Mouse (Mus musculus): Measurements from ENCODE around the gene Fosl2. TPM values are rescaled to one million over a fixed set of nuclear protein-coding genes. Genes with fewer than 3 reads are reported as not detected.
"Not testable (repeated sequence)": the region's sequence is repeated elsewhere in the genome, so short reads cannot be mapped to it uniquely, and the experiment has no call there.

Gene Fosl2
- total RNA-seq, 2 experiments from 2014 or later, result 21.0 to 21.2 TPM

DNA sequence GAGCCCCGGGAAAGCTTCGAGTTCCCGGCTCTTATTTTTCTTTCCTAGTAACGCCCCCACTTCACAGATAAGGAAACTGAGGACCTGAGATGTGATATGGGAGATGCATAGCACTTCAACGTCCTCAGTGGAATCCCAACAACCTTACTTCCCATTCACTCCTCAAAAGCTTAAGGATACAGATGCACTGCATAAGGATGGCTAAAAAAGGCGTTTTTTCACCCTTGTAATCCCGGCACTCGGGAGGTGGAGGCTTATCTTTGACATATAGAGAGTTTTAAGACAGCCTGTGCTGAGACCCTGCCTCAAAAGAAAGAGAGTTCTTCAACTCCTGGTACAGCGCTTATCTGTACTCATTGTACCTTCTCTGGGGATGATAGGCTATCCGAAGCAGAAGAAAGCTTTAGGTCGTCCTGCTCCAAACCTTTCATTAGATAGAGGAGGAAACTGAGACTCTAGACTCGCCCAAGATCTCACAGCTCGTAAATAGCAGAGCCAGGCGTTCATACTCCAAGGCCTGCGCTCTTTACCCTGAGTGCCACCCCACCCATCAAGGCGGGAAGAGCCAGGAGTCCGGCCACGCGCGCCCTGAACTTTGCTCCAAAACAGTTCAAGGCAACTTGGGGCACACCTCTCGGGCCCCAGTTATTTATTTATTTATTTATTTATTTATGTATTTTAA is 1.4 kb upstream of the Fosl2 start:
- peak; percentile 69 to 78 for DNase-seq

DNA sequence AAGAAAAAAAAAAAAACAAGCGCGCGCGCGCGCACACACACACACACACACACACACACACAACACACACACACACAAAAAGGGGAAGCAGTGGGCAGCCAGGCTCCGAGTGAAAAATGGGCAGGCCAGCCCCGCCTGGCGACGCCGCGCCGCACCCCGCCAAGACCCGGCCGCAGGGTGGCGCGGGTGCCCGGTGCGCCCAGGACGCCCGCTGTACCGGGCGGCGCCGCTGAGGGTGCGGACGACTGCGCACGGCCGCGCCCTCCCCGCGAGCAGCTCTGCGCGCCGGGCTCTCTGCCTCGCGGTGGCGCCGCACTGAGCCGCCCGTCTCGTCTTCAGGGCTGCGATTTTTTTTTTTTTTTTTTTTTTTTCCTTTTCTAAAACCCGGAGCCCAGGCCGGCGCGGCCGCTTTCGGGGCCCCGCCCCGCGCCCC is 682 bp upstream of the Fosl2 start:
- DNase-seq, result no peak

DNA sequence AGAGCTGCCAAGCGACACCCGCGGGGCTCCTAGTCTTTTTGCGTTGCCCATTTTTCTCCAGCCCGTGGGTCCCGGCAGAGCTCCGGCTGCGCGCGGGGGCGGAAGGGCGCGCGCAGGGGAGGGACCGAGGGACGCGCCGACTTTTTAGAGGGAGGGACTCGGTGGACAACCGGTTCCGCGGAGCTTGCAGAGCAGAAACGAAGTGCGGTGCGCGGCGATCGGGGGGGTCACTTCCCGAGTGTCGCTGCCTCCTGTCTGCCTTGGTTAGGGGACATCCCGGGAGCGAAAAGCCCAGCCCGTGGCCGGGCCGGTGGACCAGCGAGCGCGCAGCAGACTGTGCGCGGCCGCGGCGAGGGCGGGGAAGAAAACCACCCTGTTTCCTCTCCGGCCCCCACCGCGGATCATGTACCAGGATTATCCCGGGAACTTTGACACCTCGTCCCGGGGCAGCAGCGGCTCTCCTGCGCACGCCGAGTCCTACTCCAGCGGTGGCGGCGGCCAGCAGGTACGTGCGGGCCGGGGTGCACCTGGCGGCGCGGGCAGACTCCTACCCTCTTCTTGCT is 781 bp downstream of the Fosl2 start:
- DNase-seq, result peak; percentile 90 to 92

DNA sequence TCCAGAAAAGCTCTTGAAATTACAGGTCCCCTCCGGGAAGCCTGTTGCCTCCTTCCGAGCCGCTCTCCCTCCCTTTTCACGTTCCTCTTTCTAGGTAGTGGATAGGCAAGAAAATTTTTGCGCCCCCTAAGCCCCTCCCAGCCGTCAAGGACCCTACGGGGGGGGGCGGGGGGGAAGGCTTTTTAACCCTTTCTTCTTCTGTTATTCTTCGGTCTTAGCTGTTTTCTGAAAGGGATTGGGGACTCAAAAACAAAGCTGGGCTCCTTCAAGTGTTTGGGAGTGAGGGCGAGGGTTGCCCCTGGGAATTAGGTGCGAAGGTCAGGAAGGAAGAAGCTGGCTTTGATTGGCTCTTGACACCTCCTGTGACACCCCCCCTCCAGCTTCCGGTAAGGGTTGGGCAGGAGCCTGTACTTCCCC is 1.5 kb downstream of the Fosl2 start:
- peak; percentile 50 to 61 for DNase-seq

DNA sequence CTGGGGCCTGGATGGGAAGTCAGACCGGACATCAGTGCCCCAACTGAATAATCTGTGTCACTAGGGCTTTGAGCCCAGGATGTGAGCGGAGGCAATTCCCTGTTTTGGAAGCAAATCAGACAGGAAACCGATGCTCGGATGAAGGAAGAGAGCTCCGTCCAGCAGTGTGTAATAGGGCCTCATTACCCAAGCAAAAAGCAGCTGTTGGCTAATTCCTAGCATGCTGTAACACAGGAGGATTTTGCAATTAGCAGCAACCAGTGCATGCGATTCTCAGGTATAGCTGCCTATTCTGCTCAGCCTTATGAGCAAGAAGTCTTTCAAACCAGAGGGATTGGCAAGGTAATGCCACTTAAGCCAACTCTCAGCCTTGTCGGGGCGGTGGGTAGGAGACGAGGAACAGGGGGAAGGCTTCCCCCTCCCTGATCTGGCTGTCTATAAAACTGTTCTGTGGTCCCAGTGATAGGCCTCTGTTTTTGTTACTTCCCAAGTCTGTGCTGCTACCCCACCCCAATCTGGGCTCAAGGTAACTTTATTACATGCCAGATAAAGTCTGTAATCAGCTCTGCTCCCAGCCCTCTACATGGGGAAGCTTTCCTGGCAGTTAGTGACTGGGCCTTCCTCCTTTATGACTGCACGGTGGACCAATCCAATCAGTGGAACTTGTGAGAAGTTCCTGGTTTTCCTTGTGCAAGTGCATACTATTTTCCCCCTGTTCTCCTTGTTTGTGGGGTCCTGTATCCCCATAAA is 3.0 kb downstream of the Fosl2 start:
- peak; percentile 80 to 82 for DNase-seq

DNA sequence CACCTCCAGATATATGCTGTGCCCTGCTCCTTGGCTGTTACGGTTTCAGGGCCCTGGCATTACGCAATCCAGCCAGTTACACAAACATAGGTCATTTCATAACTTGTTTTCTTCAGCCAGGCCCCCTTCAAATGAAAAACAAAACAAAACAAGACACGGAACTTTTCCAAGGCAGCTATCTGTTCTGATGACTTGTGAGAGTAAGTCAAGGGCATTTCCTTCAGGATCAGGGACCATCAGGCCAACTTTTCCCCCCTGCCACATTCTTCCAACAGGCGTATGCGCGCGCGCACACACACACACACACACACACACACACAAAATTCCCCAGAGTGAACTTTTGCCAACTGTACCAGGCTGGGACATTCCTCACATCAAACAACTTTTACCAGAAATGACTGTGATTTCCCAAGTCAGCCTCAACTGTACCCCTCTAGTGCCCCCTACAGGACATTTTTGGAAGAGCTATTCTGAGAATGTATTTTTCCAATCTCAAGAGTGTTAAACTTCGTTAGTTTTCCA is 4.0 kb downstream of the Fosl2 start:
- DNase-seq, result peak; percentile 71 to 92

DNA sequence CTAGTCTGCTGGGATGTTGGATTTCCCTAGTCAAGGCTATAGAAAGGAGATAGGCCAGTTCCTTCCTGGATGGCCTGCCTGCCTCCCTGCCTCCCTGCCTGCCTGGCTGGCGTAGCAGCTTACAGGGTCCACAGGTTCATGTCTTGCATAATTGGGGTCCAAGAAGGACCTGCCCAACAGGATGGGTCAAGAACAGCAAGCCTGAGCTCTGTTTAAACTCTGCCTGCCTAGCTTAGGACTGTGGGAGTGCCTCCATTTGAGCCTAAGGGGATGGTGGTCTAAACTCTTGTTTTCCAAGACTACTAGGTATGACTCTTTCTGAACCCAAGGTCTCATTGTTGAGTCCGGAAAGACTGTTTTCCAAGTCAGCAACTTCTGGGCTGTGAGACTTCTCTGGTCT is 6.3 kb downstream of the Fosl2 start:
- no peak for DNase-seq

DNA sequence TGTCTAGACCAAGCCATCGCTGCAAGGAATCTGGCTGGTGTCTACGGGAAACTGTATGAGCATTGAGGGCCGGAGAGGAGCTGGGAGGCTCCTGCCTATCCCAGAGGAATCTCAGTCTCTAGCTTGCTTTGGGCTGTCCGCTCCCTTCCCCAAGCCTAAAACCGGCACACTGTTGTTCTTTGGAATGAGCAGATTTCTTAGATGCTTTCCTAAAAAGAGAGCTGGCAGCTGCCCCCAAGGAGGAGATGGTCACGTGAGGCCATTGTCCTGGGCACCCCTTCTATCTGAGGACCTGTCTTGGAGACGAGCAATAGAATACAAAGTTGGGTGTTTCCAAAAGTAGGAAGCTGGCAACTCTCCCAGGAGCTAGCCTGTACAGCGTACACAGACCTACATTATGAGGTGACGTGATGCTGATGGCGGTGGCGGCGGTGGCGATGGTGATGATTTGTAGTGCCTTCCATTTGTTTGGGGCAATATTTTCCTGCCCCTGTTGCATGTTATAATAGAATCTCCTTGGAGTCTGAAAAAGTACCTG is 7.9 kb downstream of the Fosl2 start:
- DNase-seq, result peak; percentile 51 to 58

DNA sequence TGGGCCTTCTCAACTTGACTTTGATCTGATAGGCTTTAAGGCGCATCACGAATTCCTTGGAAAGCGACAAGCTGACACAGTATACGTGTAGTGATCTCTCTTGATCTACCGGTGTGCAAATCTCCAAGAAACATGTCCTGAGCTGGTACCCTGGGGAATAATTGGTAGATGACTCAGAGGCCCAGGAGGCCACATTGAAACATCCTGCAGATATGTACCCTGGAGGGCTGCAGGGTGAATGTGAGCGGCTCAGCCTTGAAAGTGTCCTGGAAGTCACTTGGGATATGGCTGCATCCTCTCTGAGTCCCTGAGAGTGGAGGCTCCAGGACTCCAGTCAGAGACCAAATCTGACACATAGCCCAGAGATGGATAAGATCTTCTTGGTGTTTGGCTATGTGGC is 10.7 kb downstream of the Fosl2 start:
- DNase-seq, result no peak

DNA sequence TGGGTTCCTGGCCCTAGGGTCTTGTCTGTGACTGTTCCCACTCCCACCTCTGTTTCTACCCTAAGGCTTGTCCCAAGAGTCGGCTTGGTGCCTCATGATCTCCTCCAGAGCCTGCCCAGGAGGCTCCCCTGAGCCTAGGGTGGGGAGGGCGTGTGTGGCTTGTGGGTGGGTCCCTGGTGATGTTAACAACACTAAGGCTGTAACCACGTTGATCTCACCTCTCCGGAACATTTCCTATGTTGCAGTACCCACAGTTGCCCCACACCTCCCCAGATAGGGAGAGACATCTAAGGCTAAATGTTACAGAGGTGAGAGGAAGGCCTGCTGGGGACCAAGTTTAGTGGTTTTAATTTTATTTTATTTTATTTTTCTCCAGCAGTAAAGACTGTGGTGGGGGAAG is 13.0 kb downstream of the Fosl2 start:
- no peak for DNase-seq

DNA sequence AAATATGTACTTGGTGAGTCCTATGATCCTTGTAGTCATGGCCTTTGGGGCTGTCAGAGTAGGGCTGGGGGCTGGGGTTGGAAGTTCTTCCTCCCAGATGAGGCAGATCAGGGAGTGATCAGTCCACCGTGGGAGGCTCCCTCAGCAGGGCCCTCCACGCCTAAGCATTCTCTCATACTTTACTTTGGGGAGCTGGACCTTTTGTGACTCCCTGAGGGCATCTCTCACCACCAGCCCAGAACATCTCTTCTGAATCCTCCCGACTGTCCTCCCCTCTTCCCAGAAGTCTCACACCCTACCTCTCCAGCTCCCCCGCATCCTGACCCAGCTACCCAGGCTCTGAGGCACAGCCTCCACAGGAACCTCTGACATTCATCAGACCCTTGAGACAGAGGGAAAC is 15.6 kb downstream of the Fosl2 start:
- no peak for DNase-seq

DNA sequence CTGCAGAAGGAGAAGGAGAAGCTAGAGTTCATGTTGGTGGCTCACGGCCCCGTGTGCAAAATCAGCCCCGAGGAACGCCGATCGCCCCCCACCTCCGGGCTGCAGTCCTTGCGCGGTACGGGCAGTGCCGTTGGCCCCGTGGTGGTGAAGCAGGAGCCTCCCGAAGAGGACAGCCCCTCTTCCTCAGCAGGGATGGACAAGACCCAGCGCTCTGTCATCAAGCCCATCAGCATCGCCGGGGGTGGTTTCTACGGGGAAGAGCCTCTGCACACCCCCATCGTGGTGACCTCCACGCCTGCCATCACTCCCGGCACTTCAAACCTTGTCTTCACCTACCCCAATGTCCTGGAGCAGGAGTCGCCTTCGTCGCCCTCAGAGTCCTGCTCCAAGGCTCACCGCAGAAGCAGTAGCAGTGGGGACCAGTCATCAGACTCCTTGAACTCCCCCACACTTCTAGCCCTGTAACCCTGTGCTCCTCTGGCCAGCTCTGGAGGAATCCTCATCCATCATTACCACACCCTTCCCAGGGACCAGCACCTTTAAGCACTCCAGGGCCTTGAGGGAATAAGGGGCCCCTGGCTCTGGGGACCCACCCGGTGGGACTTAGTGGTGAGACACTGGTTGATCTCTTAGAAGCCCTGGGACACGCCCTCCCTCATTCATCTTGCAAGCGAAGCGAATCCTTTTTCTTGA is 17.3 kb downstream of the Fosl2 start:
- no peak for DNase-seq

DNA sequence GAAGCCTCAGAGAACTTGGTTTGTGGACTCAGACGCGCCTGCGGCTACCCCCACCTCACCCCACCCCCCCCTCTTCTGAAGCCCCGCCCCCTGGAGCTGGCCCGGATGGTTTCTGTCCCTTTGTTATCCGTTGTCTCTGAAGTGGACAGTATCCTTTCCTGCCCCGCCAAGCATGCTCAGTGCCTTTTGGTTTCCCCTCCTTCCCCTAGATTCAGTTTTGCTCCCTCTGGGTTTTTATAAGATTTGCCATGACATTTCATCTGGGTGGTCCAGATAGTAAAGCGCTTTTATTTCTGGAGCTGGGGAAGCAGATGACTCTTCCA is 17.8 kb downstream of the Fosl2 start:
- DNase-seq, result no peak

DNA sequence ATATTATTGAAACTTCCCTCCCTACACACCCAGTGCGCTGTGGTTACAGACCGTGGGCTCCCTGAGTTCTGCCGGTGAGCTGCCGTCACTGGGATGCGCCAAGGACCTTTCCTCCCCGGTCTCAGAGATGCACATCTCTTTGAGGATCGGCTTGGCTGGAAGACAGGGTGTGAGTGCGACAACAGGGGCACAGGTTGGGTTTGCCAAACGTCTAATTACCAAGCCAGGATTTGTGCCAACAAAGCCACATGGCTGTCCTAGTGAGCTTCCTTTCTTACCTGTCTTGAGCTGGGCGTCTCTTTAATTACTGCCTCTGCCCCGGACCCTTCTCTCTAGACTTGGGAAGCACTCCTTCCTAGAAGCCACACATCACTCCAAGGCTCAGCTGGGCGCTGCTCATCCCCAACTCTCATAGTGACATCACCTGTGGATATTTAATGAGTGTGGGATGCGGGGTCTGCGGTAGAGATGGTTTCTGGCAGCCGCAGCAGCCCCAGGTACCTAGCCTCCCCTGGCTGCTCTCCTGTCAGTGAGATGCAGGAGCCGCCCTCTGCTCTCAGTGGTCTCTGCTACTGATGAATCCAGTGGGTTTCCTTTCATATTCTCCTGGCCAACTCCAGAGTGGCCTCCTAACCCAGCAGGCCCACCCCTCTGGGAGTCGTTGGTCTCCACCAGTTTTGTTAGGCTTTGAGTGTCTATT is 18.3 kb downstream of the Fosl2 start:
- DNase-seq, result no peak

DNA sequence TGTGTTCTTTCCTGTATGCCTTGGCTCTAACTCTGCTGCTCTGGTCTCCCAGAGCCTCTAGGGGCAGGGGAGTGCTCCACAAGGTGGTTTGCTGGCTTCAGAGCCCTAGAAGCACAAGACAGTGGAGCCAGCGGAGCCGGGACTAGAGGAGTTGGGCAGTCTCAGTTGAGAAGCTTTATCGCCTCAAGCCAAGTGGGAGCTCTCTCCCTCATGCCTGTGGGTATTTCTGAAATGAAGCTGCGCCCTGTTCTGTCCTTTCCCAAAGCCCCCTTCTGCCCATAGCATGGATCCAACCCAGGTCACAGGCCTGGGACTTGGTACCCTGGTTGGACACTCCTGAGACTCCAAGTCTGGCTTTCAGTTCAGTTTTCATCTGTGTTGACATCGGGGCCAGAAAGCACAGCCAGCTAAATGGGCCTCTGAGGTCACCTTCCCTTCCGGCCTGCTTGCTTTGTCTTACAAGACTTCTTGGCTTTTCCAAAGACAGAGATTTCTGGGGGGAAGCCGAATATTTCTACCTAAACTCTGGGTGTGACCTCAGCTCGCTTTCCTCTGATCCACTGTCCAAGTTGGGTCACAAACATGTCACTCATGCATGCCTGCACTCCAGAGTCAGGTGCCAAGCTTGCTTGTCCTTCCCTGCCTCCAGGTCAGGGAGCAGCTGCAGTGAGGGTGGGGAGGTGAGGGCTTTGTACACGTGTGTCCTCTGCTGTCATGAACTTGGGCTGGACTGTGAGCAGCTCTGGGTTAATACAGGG is 19.5 kb downstream of the Fosl2 start:
- DNase-seq, result peak; percentile 63 to 66

DNA sequence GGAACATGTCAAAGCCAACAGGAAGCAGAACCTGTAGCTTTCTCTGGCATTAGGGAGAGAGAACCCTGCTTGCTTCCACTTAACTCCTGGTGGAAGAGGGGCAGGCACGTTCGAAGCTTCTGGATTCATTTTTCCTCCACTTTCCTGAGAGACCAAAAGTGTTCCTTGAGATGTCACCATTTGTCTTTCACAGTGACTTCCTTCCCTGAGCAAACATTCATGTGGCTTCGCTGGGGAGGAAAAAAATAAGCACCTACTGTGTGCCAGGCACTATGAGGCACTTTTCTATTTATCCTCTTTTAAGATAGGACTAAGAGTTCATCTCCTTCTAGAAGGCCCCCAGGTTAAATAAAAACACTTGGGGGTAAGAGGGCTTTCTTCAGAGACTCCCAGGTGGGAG is 20.3 kb downstream of the Fosl2 start:
- no peak for DNase-seq

DNA sequence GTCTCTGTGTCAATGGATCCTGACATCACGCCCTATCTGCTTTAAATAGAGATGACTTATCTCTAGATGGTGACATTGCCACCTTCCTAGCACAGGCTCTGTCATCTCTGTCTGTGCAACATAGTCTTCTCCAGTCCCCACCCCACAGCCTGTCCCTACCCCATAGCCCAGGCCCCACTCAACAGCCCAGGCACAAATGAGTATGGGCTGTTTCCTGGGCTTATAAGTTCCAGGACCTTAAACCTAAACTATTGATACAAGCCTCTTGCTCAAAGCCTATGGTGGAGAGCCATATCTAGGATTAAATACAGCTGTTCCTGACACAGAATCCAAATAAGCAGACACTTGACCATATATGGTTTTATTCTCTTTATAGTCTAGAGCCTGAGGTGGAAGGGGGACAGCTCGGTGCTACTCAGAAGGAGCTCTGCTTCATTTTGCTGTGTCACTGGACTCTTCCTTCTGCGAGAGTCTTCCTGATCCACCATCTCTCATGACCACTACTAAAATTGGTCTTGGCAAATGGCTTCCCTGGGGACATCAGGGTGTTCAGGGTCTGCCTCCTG is 28.0 kb downstream of the Fosl2 start:
- no peak for DNase-seq

DNA sequence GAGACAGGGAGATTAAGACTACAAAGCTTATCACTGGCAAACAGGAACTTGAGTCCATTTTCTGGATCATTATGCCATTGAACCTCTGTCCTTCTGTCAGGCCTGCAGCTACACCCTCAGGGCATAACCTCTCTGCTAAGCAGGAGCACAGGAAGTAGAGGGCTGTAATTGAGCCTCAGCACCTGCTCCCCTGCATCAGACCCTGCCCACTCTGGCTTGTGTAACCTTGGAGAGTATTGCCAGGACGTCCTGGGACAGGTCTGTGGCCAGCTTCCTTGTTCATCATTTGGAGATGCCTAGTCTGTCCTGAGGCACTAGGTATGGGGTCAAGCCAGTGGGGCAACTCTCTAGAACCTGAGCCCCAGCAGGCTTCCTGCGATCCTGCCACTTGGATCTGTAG is 36.6 kb downstream of the Fosl2 start:
- no peak for DNase-seq

DNA sequence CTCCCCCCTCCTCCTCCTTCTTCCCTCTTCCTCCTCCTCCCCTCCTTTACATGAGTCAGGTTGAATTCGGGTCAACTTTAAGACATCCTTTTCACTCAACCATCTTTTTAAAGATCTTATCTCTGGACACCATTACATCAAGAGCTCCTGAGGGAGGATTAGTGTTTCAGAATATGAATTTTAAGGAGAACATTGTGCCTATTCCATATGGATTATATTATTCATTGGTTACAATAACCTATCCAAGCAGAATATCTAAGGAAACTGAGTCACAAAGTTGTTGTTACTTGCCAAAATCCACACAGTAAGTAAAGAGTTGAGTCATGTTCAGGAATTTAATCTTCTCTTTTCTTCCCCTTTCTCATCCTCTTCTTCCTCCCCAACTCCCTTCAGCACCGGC is 41.2 kb downstream of the Fosl2 start:
- no peak for DNase-seq

DNA sequence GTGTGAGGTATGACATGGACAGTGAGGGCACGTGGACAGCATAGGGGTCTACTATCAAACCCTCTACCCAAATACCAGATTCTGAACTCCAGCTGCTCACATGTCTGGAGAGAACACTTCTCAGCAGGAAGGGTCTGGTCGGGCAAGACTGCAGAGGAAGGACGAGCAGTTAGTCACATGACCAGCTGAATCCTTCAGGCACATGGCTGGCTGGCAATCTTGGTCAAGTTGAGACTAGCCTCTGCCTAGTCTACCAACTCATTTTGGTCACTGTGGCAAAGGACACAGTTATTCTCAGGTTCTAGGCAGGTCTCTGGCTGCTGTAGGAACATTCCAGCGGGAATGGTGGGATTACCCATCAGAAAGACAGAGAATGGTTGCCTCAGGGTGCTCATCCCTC is 42.1 kb downstream of the Fosl2 start:
- DNase-seq, result no peak

DNA sequence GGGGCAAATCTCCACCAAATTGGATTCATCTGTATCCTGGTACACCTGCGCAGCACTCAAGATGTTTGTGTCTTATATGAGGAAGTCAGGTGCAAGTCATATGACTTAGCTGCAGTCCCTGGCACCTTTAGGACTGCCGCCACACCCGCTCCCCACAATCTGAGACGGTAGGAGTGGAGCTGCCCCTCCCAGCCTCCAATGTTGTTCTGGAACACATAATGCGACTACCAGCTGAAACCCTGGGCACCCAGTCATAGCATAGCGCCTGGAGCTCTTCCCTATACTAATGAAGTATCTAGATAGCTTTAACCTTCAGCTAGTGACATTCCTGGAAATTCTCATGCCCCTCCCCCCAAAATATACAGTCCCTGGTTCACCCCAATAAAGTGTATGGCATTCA is 43.1 kb downstream of the Fosl2 start:
- not testable (repeated sequence) for DNase-seq

Measured in heart, adult 18-20 months (tissue).